Mouse (Mus musculus): ENCODE data around the gene Mxd4.
A peak's percentile ranks its signal among the peaks of the same experiment; 100 is the strongest.

Gene Mxd4

GRCm38 (mm10) chr5:34169954-34170353 is 17.6 kb downstream of the Mxd4 start:
- no peak for DNase-seq (ENCODE audit: inconsistent ontology term)

GRCm38 (mm10) chr5:34168950-34169891 is 18.3 kb downstream of the Mxd4 start, which contains the start of the genes Poln and Haus3:
Poln (minus strand) TSS chr5:34169448.
Haus3 (minus strand) TSS chr5:34169527.
- peak; percentile 100 for DNase-seq (ENCODE audit: inconsistent ontology term)

GRCm38 (mm10) chr5:34167857-34168256 is 19.7 kb downstream of the Mxd4 start:
- DNase-seq (ENCODE audit: inconsistent ontology term): peak; percentile 47

GRCm38 (mm10) chr5:34165793-34166192 is 21.7 kb downstream of the Mxd4 start:
- peak; percentile 10 for DNase-seq (ENCODE audit: inconsistent ontology term)

GRCm38 (mm10) chr5:34148476-34148875 is 39.0 kb downstream of the Mxd4 start:
- no peak for DNase-seq (ENCODE audit: inconsistent ontology term)

GRCm38 (mm10) chr5:34147554-34147953 is 40.0 kb downstream of the Mxd4 start:
- no peak for DNase-seq (ENCODE audit: inconsistent ontology term)

- DNase-seq (ENCODE audit: inconsistent ontology term): peak; percentile 25
Measured at GRCm38 (mm10) chr5:34139751-34140150, 47.8 kb downstream of the Mxd4 start.

- DNase-seq (ENCODE audit: inconsistent ontology term): no peak
Measured at GRCm38 (mm10) chr5:34132731-34133130, 54.8 kb downstream of the Mxd4 start.

- DNase-seq (ENCODE audit: inconsistent ontology term): no peak
Measured at GRCm38 (mm10) chr5:34124131-34124530, 63.4 kb downstream of the Mxd4 start.

Data from Muller cell, postnatal 12 days (primary cell).